Mouse (Mus musculus): ENCODE measurements around the gene Ykt6. TPM values are rescaled to one million over a fixed set of nuclear protein-coding genes. Genes with fewer than 3 reads are reported as not detected.

Ykt6 gene
- polyA plus RNA-seq (2015; fragmentation: Nextera tagmentation; extraction: Ambion mirVana) = 64.5 and 76.8 TPM in 2 replicates

GRCm38 (mm10) chr11:5955546-5956276 lies at the start of gene Ykt6:
Gene Ykt6 (plus strand): TSS chr11:5955693.

DNA sequence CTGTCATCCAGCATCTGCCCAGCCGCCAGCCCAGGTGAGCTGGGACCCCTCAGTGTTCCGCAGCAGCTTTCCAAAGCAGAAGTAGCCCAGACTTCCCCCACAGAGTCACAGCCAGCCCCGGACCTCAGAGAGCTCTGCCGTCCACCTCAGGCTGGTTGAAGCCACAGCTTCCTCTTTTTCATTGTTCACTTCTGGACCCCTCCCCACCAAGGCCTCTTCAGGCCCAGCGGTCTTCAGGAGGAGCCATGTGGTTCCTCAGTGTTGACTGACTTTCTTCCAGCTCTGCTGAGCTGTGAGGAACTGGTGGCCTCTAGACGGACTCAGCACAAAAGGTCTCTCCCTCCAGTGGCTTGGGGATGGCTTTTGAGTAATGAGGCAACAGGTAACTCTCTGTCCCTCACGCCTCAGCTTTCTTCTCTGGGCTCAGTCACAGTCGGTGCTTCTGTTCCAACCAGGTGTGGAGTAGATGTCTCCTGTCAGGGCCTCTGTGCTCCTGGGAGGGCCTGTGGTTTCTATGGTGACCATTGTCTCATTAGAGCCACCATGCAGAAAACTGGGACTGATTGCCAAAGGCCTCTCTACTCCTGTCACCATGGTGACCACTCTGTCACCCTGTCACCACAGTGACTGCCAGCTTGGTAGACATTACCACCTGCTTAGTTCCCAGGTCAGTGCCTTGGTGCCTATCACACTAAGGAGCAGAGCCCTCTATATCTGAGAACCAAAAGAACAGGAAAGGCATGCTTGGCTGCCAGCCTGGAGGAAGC lies 5.7 kb upstream of the Ykt6 start, which contains the start of gene Gck:
Gck (minus strand) TSS at position 496 of the 767 bp plus-strand sequence.

Other genes starting within 250 kb of the Ykt6 start
- 256 and 264 TPM in 2 replicates for gene Mrps24, start 240.0 kb upstream of the Ykt6 start, polyA plus RNA-seq (2015; fragmentation: Nextera tagmentation; extraction: Ambion mirVana)
- 29.6 and 30.7 TPM in 2 replicates for gene Urgcp, start 193.3 kb upstream of the Ykt6 start, polyA plus RNA-seq (2015; fragmentation: Nextera tagmentation; extraction: Ambion mirVana)
- gene Dbnl, start 167.2 kb upstream of the Ykt6 start, polyA plus RNA-seq (2015; fragmentation: Nextera tagmentation; extraction: Ambion mirVana) = 107 and 120 TPM in 2 replicates
- gene Pgam2, start 152.0 kb upstream of the Ykt6 start, polyA plus RNA-seq (2015; fragmentation: Nextera tagmentation; extraction: Ambion mirVana) = 2.8 and 2.9 TPM in 2 replicates
- gene Polm, start 117.7 kb upstream of the Ykt6 start, polyA plus RNA-seq (2015; fragmentation: Nextera tagmentation; extraction: Ambion mirVana) = 5.3 and 5.5 TPM in 2 replicates
- gene Aebp1, start 93.7 kb upstream of the Ykt6 start, polyA plus RNA-seq (2015; fragmentation: Nextera tagmentation; extraction: Ambion mirVana) = 25.0 and 35.0 TPM in 2 replicates
- 51.0 and 58.7 TPM in 2 replicates for gene Pold2, start 77.4 kb upstream of the Ykt6 start, polyA plus RNA-seq (2015; fragmentation: Nextera tagmentation; extraction: Ambion mirVana)
- 0.28 and 0.43 TPM in 2 replicates for gene Myl7, start 56.9 kb upstream of the Ykt6 start, polyA plus RNA-seq (2015; fragmentation: Nextera tagmentation; extraction: Ambion mirVana)
- gene Gck, start 5.6 kb upstream of the Ykt6 start, polyA plus RNA-seq (2015; fragmentation: Nextera tagmentation; extraction: Ambion mirVana) = 3.8 and 4.2 TPM in 2 replicates
- gene Camk2b, start 110.7 kb downstream of the Ykt6 start, polyA plus RNA-seq (2015; fragmentation: Nextera tagmentation; extraction: Ambion mirVana) = 173 and 185 TPM in 2 replicates
- 0.54 and 0.66 TPM in 2 replicates for gene A730071L15Rik, start 244.3 kb downstream of the Ykt6 start, polyA plus RNA-seq (2015; fragmentation: Nextera tagmentation; extraction: Ambion mirVana)
- 56.5 and 60.7 TPM in 2 replicates for gene Nudcd3, start 244.7 kb downstream of the Ykt6 start, polyA plus RNA-seq (2015; fragmentation: Nextera tagmentation; extraction: Ambion mirVana)

Measured in neural tube, postnatal 0 days (tissue).